Mouse (Mus musculus): ENCODE data around the gene Bcl2.
"Not testable (repeated sequence)": the region's sequence is repeated elsewhere in the genome, so short reads cannot be mapped to it uniquely, and the experiment has no call there.

Gene Bcl2

DNA sequence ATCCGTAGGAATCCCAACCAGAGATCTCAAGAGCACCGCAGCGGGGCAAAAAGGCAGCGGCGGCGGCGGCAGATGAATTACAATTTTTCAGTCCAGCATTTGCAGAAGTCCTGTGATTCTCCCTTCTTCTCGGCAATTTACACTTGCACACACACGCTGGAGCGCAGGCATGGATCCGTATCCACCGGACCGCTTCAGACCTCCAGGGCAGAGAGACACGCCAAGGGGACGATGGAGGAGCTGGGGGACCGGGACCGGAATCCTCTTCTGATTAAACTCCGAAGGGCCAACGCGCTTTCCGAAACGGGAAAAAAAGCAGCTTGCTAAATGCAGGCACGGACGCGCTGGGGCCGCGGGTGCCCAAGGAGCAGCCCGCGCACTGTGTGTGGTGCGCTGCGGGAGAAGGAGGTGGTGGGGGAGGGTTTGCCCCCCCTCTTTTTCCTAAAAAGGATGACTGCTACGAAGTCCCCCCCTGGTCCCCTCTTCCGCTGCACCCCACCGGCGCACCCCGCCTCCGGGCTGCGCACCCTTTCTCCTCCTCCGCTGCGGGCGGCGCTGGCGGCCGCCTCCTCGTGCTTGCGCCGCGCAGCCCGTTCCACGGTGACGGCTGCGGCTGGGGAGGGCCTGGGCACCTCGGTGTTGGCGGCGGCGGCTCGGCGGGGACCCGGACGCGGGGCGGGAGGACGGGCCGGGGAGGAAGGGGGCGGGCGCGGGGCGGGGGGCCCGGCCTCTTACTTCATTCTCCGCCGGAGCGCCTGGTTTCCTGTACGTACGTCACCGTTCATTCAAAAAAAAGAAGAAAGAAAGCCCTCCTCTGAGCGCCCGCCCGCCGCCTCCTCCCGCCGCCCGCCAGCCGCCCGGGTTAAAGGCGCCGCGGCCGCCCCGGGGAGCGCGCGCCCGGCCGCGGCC lies at the start of gene Bcl2:
Bcl2 (minus strand) TSS at position 654 of the 909 bp plus-strand sequence.
- DNase-seq, result peak; percentile 85

DNA sequence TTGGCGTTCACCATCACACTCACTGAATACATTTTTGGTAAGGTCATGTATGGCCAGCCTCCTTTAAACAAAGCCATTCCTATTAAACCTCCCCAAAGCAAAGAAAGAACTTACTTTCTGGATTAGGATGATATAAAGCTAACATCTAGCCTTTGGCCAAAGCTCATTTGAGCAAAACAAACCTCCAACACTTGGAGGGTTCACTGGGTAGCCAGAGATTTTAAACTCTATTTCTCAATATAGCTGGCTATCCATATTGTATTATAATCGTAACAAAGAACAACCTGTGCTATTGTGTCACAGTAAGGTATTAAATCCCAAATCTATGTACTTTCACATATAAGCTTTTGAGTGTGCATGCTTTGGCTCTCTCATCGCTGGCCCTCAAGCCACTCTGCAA lies 46.7 kb upstream of the Bcl2 start:
- DNase-seq, result no peak

DNA sequence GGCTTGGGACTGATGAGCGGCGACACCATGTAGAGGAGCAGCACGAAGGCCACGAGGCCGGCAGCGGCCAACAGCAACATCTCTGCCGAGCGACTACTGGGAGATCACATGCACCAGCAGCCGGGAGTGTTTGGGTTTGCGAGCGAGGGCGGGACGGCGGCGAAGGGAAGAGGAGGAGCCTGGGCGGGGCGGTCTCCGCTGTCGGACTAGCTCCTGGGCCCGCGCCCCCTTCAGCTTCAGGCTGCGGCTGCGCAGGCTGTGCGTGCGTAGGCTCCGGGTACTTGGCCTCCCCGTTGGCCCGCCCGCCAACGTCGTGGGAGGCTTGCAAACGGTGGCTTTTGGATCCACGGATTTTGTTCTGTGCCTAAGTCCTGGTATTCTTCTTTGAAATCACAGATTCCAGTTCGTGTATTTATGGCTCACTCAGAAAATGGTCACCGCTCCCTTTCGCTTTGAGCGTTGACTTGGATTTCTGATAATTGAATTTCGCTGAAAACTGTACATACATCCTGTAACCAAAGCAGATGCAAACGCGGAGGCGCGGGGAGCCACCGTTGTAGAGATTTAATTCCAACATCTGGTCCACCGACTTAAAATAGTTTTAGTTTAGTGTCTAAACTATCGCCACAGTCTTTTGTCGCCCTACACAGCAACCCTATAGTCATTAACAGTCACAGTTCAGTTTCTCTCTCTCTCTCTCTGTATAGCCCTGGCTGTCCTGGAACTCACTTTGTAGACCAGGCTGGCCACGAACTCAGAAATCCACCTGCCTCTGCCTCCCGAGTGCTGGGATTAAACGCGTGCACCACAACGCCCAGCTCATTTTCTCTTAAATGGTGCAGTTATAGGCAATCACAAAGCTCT lies 45.7 kb upstream of the Bcl2 start, which contains the start of gene Kdsr:
Kdsr (minus strand) TSS at position 156 of the 864 bp plus-strand sequence.
- DNase-seq, result peak; percentile 95

DNA sequence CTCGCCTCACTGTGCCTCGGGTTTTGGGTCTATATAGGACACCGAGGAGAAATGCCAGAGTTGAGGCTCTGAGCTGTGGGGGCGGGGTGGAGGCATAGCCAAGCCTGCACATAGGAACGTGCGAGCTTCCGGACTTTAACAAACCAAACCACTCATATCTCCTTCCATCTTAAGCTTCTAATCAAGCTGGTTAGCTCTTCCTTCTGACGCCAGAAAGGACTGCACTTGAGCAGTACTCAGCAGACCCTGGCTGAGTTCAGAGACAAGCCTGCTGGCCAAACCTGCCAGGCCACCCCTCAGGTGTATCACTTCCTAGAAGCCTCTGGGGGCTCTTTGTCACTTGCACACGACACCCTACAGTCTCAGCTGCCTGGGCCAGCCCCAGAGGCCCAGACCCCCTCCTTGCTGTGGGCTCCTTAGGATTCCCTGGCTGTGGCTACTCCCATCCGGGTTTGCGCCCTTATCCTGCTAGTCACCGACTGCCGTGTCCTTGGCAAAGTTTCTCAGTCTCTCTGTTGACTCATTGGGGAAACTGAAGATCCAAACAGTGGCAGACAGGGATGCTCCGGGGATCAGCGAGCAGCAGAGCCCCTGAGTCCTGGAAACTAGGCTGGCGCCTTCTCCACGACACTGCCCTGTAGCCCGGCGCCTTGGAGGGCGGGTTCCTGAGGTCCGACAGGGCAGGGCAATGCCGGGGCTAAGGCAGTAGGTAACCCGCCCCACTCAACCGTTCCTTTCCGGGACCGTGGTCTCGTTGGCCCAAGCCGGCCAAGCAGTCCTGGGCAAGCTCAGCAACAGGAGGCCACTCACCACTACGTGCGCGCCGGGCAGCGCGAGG lies 44.9 kb upstream of the Bcl2 start:
- peak; percentile 49 for DNase-seq

DNA sequence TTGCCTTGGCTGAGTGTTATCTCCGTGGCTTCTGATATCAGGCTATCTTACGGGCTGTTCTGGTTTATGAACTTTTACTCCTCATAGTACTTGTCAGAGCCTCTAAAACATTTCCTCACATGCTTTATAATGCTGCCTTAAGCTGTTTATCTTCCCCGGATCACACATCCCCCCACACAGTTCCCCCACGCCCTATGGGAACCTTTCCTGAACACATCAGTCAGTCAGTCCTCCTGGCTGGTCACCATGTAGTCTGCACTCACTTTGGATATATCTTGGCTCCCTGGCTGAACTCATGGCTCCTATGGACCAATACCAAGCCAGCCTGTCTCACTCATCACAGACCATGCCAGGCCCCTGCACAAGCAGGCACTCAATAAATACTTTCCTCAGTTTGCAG lies 42.6 kb upstream of the Bcl2 start:
- DNase-seq, result no peak

DNA sequence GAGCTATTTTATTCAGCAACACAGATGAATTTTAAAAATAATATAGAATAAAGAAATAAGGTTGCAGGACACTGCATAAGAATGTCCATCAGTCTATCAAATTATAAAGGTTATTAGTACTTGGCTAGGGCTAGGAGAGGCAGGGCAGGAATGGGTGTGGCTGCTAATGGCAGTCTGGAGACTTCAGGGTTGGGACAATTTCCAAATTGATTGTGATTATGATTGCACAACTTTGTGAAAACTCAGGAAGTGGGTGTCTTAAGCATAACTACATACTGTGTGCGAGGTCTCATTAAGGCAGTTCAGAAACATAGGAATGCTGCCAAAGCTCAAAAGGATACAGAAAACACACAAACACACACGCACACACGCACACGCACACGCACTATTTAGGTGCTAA lies 37.9 kb upstream of the Bcl2 start:
- DNase-seq, result no peak

DNA sequence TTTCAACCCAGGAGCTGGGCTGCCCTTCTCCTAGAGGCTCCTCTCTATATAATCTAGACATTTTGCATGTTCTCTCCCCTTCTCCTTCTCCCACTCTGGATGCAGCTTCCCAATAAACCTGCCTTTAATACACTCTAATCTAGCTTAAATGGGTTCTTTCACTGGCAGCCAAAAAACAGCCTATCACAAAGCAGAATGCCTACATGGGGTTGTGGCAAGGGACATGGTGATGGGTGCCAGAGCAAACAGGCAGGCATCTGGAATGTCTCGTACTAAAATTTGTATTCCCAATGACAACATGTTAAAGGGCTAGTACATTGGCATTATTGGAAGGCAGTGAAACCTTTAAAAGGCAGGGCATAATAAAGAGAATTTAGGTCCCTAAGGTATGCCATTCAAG lies 36.6 kb upstream of the Bcl2 start:
- no peak for DNase-seq

DNA sequence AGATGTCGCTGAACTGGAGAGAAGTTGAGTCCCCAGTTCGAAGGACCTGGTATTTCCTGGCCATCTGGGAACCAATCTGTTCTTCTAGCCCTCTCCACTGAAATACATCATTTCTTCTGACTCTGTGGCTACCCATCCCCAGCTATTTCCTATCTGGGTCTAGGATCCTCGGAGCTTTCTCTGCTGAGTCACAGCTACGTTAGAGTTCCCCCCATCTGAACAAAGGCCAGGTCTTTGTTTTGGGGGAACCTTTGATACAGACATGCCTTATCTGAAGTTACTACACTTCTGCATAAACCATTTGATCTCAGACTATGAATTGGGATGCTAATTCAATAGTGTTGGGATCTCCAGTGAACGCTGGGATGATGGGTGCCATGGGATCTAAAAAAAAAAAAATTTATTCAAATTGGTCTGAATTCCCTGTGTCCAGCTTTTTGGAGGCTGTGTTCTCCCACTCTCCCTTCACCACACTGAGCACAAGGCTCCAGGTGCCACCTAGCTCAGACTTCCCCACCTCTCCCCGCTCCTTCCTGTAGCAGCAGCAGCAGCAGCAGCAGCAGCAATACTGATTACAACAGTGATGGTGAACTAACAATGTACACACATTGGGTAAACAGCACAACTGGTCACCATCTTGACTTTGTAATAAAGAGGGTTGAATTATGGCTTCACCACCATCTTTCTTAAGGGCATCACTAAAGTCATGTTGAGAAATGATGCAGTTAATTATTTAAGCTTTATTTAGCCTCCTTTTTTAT lies 34.7 kb upstream of the Bcl2 start:
- no peak for DNase-seq

DNA sequence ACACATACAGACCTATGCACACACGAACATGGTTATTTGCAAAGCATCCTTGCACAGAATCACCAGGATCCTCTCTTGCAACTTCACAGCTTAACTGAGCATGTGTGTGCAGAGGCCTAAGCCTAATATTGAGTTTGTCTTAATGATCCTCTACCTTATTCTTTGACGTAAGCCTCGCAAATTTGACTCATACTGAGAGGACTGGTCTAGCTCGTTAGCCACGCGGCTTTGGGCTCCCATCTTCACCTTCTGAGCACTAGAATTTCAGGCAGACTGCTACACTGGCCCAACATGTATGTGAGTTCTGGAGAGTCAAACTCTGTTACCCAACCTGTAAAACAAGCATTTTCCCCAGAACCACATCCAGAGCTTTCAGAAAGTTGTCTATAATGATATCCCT lies 28.9 kb upstream of the Bcl2 start:
- DNase-seq, result no peak

DNA sequence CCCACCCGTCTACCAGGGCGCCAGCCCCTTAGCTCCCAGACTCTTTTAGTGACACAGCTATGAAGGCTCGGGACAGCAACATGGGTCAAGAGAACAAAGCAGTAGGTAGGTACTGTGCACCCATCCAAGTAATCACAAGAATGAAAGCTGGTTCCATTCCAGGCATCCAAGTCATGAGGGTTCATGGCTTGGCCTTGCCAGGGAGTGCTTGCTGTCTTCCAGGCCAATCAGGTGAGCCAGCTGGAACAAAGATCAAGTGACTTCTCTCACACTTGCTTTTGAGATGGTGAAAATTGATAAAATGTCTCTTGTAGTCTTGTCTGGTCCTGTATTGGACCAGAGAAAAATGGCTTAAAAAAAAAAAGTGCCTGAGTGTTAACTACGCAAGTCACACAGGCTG lies 26.7 kb upstream of the Bcl2 start:
- no peak for DNase-seq

DNA sequence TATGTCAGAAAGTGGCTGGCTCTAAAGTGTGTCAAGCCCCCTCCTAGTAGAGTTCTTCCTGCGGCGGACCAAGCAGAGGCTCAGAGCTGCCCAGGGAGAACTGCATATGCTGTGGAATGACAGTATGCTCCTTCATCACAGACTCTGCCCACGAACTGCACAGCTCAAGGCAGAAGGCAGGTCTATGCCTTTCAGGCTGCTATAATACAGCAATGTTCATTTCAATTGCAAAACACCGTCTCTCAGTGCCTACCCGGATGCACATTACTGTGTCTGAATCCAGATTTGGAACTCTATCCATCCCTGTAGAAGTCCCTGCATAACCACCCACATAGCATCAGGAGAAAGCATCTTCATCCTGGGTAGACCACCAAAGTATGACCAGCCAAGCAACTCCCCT lies 25.7 kb upstream of the Bcl2 start:
- DNase-seq, result no peak

DNA sequence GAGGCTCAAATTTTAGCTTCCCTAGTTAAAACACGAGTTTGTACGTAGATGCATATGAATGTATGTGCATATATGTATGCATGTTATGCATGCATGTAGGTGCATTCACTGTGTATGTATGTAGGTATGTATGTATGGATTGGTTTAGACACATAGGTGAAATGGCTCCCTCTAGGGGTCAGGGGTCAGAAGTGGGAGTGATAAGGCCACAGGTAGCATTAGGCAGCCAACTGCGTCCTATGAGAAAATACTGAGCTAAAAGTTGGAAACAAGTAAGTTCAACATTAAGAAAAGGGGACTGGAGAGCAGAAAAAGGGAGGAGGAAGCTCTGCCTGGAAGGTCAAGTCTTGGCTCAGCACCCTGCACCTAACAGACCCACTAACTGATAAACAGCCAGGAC lies 24.0 kb upstream of the Bcl2 start:
- DNase-seq, result peak; percentile 66

DNA sequence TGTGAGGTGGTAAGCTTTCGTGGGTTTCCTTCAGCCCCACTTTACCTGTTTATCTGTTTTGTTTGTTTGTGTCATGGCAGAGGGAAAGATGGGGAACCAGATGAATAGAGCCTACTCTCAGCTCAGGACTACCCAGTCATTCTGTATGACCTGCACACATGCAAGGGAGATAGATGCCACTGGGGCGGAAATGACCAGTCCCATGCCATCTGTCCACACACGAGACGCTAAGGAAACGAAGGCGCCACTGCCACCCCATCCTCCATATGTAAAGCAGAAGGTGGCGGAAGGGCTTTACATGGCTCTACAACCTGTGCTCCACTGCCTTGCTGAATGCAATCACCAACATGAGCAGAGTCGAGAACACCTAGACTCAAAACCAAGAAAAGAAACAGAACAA lies 22.1 kb upstream of the Bcl2 start:
- DNase-seq, result no peak

DNA sequence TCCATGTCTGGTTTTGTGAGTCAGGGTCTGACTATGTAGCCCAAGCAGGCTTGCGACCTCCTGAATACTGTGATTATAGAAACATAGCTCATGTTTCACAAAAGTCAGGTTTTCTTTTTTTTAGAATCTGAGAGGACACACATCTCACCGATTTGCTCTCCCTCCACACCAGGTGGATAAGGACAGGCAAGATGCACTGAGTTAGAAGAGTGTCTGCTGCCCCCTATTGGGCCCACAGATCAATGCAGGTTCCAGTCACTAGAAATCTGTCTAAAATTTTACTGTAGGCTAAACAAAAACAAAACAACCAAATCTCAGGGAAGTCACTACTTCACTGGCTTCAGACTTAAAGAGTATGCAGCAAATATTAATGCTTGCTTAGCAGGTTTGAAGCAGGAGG lies 21.5 kb upstream of the Bcl2 start:
- DNase-seq, result peak; percentile 58

DNA sequence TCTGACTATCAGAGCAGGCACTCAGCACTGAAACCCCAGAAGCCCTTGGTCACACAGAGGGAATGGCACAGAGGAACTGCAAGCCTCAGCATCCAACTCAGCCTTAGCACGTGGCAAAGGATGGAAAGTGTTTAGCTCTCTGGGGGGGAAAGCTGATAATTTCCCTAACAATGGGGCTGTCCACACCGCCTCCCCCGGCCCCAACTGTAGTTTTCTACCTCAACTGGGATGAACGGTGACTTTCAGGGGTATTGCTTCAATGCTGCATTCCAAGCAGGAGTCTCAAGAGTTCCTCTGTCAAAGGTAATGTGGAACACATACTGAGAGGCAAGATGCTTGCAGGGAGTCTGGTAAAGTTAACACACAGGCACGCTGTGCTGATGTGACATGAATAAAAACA lies 8.0 kb upstream of the Bcl2 start:
- DNase-seq, result no peak

DNA sequence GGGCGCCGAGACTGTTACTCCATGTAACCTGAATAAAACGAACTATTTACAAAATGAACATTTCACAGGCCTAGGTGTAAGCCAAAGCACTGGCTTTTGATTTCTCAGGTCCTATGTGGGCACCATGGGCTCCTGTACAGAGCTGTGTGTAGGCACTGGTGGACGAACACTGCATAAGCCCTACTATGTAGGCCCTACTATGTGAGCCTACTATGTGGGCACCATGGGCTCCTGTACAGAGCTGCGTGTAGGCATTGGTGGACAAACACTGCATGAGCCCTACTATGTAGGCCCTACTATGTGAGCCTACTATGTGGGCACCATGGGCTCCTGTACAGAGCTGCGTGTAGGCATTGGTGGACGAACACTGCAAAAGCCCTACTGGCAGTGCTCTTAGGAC lies 3.7 kb upstream of the Bcl2 start:
- not testable (repeated sequence) for DNase-seq

DNA sequence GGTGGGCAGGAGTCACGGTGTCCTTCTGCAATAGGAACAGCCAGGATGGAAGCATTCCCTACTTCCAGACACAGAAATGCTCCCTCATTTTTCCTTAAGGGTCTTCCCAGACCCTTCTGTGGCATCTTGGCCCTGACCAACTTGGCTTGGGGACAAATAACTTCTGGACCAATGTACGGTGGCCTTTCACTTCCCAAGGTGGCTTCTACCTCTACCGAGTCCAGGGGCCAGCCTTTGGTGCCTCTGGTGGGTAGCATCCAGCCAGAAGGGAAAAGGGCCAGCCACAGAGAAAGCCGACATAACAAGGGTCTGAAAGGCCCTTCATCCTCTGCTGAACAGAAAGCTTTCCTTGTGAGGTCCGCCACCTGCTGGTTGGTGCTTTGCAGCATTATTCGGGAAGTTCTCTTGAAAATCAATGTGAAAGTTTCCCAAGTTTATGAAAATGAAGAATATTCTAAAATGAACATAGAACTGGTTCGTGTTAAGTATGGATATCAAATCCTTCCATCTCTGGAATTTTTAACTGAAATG lies 3.1 kb upstream of the Bcl2 start:
- DNase-seq, result peak; percentile 81

DNA sequence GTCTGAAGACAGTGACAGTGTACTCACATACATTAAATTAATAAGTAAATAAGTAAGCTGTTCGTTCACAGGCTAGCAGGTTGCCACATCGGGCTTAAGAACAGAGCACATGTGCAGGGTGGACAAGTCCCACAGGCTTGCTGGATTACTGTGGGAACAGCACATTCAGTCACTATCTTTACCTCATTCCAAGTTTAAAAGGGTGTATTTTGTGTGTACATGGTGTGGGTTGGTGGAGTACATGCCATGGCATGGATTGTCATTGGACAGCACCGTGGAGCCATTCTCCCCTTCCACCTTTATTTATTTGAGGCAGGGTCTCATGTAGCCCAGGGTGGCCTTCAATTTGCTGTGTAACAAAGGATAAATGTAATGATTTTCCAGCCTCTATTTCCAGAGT lies 2.1 kb upstream of the Bcl2 start:
- no peak for DNase-seq

DNA sequence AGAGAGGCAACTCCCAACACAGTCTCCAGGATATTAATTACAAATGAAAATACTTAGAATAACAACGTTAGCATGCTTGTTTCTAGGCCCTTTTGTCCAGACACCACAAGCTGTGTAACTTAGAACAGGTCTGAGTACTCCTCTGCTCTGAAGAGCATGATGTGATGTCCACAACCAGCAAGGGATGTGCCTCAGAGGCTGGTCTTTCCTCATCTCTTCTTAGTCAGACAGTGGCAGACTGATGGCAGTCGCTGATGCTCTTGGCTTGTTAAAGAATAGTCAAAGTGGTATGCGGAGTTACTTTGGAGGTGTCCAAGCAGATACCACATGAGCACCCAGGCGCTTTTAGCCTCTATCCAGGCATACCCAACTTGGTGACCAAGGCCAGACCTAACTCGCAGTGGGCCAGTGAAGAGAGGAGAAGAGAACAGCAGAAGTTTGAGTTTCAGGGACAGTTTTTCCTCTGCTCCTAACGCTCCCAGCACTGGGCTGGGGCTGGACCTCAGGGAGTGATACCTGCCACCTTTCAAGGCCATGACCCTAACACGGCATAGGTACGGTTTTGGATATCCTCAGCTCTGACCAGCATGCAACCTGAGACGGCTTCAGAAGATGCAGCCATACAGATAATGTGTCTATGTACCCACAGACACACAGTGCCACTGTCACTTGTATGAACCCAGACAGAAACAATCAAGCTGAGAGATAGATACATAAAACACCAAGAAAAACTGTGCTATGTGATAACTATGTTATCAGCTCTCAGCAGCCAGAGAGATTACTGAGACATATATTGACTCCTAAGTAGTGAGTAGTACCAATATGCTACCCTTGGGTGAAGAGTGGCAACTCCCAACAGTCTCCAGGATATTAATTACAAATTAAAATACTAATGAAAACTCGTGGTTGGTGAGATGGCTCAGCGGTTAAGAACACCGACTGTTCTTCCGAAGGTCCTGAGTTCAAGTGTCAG lies 1.3 kb upstream of the Bcl2 start:
- DNase-seq, result no peak

DNA sequence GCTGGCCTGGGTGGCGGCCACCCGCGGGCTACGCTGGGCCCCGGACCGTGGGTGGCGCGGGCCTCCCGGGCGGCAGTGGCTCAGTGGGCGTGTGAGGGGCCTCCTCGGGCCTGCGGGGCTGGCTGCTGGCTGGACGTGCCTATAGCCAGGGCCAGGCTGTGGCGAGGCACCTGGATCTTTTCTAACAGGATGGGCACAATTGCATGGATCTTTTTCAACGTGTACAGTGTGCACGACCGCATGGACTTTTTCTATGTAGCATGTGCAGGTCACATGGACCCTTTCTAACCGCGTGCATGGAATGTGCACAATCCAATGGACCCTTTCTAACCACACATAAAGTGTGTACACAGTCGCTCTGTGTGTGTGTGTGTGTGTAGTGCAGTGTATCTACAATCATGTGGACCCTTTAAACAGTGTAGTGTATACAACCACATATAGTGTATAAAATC lies 482 bp upstream of the Bcl2 start:
- DNase-seq, result no peak

DNA sequence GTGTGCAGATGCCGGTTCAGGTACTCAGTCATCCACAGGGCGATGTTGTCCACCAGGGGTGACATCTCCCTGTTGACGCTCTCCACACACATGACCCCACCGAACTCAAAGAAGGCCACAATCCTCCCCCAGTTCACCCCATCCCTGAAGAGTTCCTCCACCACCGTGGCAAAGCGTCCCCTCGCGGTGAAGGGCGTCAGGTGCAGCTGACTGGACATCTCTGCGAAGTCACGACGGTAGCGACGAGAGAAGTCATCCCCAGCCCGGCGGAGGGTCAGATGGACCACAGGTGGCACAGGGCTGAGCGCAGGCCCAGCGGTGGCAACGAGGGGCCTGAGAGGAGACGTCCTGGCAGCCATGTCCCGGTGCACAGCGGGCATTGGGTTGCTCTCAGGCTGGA lies 1.7 kb downstream of the Bcl2 start:
- DNase-seq, result peak; percentile 73

Measured in thymus, postnatal 25 days (tissue).